Mouse (Mus musculus): ENCODE measurements at regions not wholly inside any gene's neighbourhood (a gene's known extent, or its start where the extent isn't known, plus 50 kb on each side); places are given as distances from the start of the nearest gene placed in this dataset.

DNA sequence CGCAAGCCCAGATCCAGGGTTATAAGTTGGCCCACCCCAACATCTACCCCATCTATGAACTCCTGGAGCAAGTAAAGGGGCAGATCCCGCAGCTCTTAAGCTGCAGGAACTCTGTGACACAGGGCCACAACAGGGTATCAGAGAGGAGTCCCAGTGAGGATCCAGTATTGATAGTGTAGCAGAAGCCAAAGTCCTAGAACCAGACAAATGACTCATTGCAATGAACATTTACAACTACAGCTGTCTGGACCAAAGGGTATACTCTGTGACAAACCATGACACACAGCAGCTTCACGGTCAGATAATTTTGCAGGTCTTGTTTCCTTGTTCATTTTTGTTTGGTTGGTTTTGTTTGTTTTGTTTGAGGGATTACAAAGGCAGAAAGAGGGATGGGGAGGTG is 149.1 kb upstream of the Usp25 start:
- H3K4me1 ChIP-seq (ENCODE audit: control insufficient read depth, insufficient read depth, low read length), result no peaks in the 10 kb centered on the region
- no peaks in the 10 kb centered on the region for H3K27me3 ChIP-seq (ENCODE audit: control insufficient read depth, insufficient read depth, low read length, poor library complexity, severe bottlenecking)
- no peak overlapping the region for H3K4me3 ChIP-seq (ENCODE audit: low read depth, low read length)
- H3K36me3 ChIP-seq (ENCODE audit: control insufficient read depth, insufficient read depth, low read length, poor library complexity, severe bottlenecking), result no peaks in the 10 kb centered on the region
- H3K9ac ChIP-seq (ENCODE audit: low read depth, poor library complexity, severe bottlenecking), result no peak overlapping the region
- no peak overlapping the region for H3K27ac ChIP-seq (ENCODE audit: insufficient read depth, low read length)
- TF ChIP-seq POLR2A (IDR thresholded peaks at IDR 0.05; ENCODE audit: insufficient read depth, low read length), result no peak
- no peak for TF ChIP-seq CTCF (IDR thresholded peaks at IDR 0.05; ENCODE audit: low read depth, low read length)
- TF ChIP-seq EP300 (IDR thresholded peaks at IDR 0.05; ENCODE audit: insufficient read depth, low read depth, low read length), result no peak
- H3K9me3 ChIP-seq (replicated peaks; ENCODE audit: control insufficient read depth, insufficient read depth, low read length, poor library complexity, severe bottlenecking), result no peaks in the 10 kb centered on the region

DNA sequence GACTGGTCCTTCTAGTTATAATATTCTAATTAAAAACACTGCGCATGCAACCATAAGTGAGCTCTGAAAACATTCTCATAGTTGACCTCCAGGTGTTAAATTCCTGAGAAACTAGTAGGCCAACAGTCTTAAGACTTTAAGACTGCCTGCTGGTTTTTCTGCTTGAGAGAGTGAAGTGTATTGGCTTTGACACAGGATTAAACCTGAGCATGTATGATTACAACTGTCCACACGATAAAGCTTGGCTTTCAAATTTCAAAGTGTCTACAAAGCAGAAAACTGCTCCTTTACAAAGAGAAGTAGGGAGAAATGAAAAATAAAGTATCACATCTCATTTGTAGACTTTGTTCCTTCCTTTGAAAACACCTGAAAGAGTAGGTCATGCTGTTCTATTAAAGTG is 157.7 kb upstream of the Usp25 start:
- H3K4me1 ChIP-seq (ENCODE audit: control insufficient read depth, insufficient read depth, low read length), result no peaks in the 10 kb centered on the region
- TF ChIP-seq POLR2A (IDR thresholded peaks at IDR 0.05; ENCODE audit: insufficient read depth, low read length), result no peak
- TF ChIP-seq CTCF (IDR thresholded peaks at IDR 0.05; ENCODE audit: low read depth, low read length), result no peak
- no peak for TF ChIP-seq EP300 (IDR thresholded peaks at IDR 0.05; ENCODE audit: insufficient read depth, low read depth, low read length)
- no peaks in the 10 kb centered on the region for H3K27me3 ChIP-seq (ENCODE audit: control insufficient read depth, insufficient read depth, low read length, poor library complexity, severe bottlenecking)
- H3K4me3 ChIP-seq (ENCODE audit: low read depth, low read length), result no peak overlapping the region
- H3K36me3 ChIP-seq (ENCODE audit: control insufficient read depth, insufficient read depth, low read length, poor library complexity, severe bottlenecking), result no peaks in the 10 kb centered on the region
- H3K9me3 ChIP-seq (replicated peaks; ENCODE audit: control insufficient read depth, insufficient read depth, low read length, poor library complexity, severe bottlenecking), result no peaks in the 10 kb centered on the region
- H3K27ac ChIP-seq (ENCODE audit: insufficient read depth, low read length), result no peak overlapping the region
- H3K9ac ChIP-seq (ENCODE audit: low read depth, poor library complexity, severe bottlenecking), result no peak overlapping the region

- Histone ChIP-seq H3K4me3 (ENCODE audit: low read depth, low read length) (no peak overlapping the region), H3K36me3 (ENCODE audit: control insufficient read depth, insufficient read depth, low read length, poor library complexity, severe bottlenecking) (no peaks in the 10 kb centered on the region), H3K9me3 (replicated peaks; ENCODE audit: control insufficient read depth, insufficient read depth, low read length, poor library complexity, severe bottlenecking) (no peaks in the 10 kb centered on the region), H3K4me1 (ENCODE audit: control insufficient read depth, insufficient read depth, low read length) (no peaks in the 10 kb centered on the region), H3K9ac (ENCODE audit: low read depth, poor library complexity, severe bottlenecking) (no peak overlapping the region), H3K27me3 (ENCODE audit: control insufficient read depth, insufficient read depth, low read length, poor library complexity, severe bottlenecking) (no peaks in the 10 kb centered on the region), H3K27ac (ENCODE audit: insufficient read depth, low read length) (no peak overlapping the region)
- TF ChIP-seq EP300 (IDR thresholded peaks at IDR 0.05; ENCODE audit: insufficient read depth, low read depth, low read length), result no peak
- no peak for TF ChIP-seq CTCF (IDR thresholded peaks at IDR 0.05; ENCODE audit: low read depth, low read length)
- no peak for TF ChIP-seq POLR2A (IDR thresholded peaks at IDR 0.05; ENCODE audit: insufficient read depth, low read length)
Measured at GRCm38 (mm10) chr16:76851396-76851795, 162.1 kb upstream of the Usp25 start.

GRCm38 (mm10) chr16:76837450-76837849 is 176.1 kb upstream of the Usp25 start:
- H3K9me3 ChIP-seq (replicated peaks; ENCODE audit: control insufficient read depth, insufficient read depth, low read length, poor library complexity, severe bottlenecking), result no peaks in the 10 kb centered on the region
- H3K4me3 ChIP-seq (ENCODE audit: low read depth, low read length), result no peak overlapping the region
- H3K4me1 ChIP-seq (ENCODE audit: control insufficient read depth, insufficient read depth, low read length), result no peaks in the 10 kb centered on the region
- TF ChIP-seq EP300 (IDR thresholded peaks at IDR 0.05; ENCODE audit: insufficient read depth, low read depth, low read length) (no peak), CTCF (IDR thresholded peaks at IDR 0.05; ENCODE audit: low read depth, low read length) (no peak), POLR2A (IDR thresholded peaks at IDR 0.05; ENCODE audit: insufficient read depth, low read length) (no peak)
- H3K36me3 ChIP-seq (ENCODE audit: control insufficient read depth, insufficient read depth, low read length, poor library complexity, severe bottlenecking), result no peaks in the 10 kb centered on the region
- H3K27me3 ChIP-seq (ENCODE audit: control insufficient read depth, insufficient read depth, low read length, poor library complexity, severe bottlenecking), result no peaks in the 10 kb centered on the region
- H3K9ac ChIP-seq (ENCODE audit: low read depth, poor library complexity, severe bottlenecking), result no peak overlapping the region
- no peak overlapping the region for H3K27ac ChIP-seq (ENCODE audit: insufficient read depth, low read length)

GRCm38 (mm10) chr16:76830371-76830770 is 183.1 kb upstream of the Usp25 start:
- no peak for TF ChIP-seq EP300 (IDR thresholded peaks at IDR 0.05; ENCODE audit: insufficient read depth, low read depth, low read length)
- no peak for TF ChIP-seq CTCF (IDR thresholded peaks at IDR 0.05; ENCODE audit: low read depth, low read length)
- TF ChIP-seq POLR2A (IDR thresholded peaks at IDR 0.05; ENCODE audit: insufficient read depth, low read length), result no peak
- no peaks in the 10 kb centered on the region; the same call in 1 of the 2 replicates for H3K27me3 ChIP-seq (ENCODE audit: control insufficient read depth, insufficient read depth, low read length, poor library complexity, severe bottlenecking)
- no peak overlapping the region for H3K4me3 ChIP-seq (ENCODE audit: low read depth, low read length)
- H3K36me3 ChIP-seq (ENCODE audit: control insufficient read depth, insufficient read depth, low read length, poor library complexity, severe bottlenecking), result no peaks in the 10 kb centered on the region
- no peaks in the 10 kb centered on the region for H3K9me3 ChIP-seq (replicated peaks; ENCODE audit: control insufficient read depth, insufficient read depth, low read length, poor library complexity, severe bottlenecking)
- H3K9ac ChIP-seq (ENCODE audit: low read depth, poor library complexity, severe bottlenecking), result no peak overlapping the region
- H3K4me1 ChIP-seq (ENCODE audit: control insufficient read depth, insufficient read depth, low read length), result no peaks in the 10 kb centered on the region
- H3K27ac ChIP-seq (ENCODE audit: insufficient read depth, low read length), result no peak overlapping the region

DNA sequence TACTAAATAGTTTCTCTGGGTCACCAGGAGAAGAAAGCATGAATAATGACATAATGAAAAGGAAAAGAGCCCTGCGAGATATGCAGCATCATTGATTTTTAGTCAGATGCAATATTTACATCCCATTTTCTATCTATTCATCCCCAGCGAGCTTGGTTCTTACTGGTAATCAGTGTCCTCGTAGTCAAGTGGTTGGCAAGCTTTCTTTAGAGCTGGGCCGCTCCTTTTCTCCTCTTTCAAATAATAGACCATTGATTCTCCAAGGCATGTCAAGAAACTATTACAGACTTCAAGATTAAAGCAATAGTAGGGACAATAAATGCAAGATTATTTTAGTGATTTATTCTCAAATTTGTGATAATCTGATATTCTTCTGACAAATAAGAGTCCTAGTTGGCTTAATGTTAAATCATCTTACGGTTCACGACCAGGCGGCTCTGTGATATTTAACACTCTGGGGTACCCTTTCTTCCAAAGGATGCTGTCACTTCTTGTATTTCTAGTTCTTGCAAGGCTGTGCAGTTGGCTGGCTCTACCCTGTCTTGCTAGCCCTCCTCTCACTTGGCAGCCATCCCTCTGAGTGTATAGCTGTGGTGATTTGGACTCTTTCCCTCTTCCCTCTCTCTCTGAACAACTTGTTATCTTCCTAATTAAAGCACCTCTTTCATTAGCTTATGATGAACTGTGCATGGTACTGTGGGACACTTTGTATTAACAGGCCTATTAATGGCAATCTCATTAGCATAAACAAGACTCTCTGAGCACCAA is 185.6 kb upstream of the Usp25 start:
- no peaks in the 10 kb centered on the region for H3K4me1 ChIP-seq (ENCODE audit: control insufficient read depth, insufficient read depth, low read length)
- H3K27ac ChIP-seq (ENCODE audit: insufficient read depth, low read length), result no peak overlapping the region
- no peaks in the 10 kb centered on the region for H3K9me3 ChIP-seq (replicated peaks; ENCODE audit: control insufficient read depth, insufficient read depth, low read length, poor library complexity, severe bottlenecking)
- TF ChIP-seq CTCF (IDR thresholded peaks at IDR 0.05; ENCODE audit: low read depth, low read length), result no peak
- no peak for TF ChIP-seq POLR2A (IDR thresholded peaks at IDR 0.05; ENCODE audit: insufficient read depth, low read length)
- no peak for TF ChIP-seq EP300 (IDR thresholded peaks at IDR 0.05; ENCODE audit: insufficient read depth, low read depth, low read length)
- H3K27me3 ChIP-seq (ENCODE audit: control insufficient read depth, insufficient read depth, low read length, poor library complexity, severe bottlenecking), result no peaks in the 10 kb centered on the region; the same call in 1 of the 2 replicates
- no peak overlapping the region for H3K4me3 ChIP-seq (ENCODE audit: low read depth, low read length)
- H3K36me3 ChIP-seq (ENCODE audit: control insufficient read depth, insufficient read depth, low read length, poor library complexity, severe bottlenecking), result no peaks in the 10 kb centered on the region
- no peak overlapping the region for H3K9ac ChIP-seq (ENCODE audit: low read depth, poor library complexity, severe bottlenecking)
